Mouse (Mus musculus) cerebellum, adult 2 months (tissue): ENCODE results near the gene Krtap27-1.

Experiments used
- CTCF ChIP-seq: fragments of 200-500 bp; IDR thresholded peaks from 2 replicates; pipeline ENCODE4 v1.5.1; 2011; ENCODE audit warnings: low read depth, mild to moderate bottlenecking, control low read depth, low read length, moderate library complexity, borderline replicate concordance; ENCODE audit not compliant: insufficient read depth
- POLR2A ChIP-seq: fragments of 200-500 bp; IDR thresholded peaks from 2 replicates; pipeline ENCODE4 v1.6.1; 2011; ENCODE audit warnings: low read length, control low read depth, borderline replicate concordance; ENCODE audit not compliant: insufficient read depth

GRCm38 (mm10) chr16:88696256-88696655 is 24.8 kb upstream of the Krtap27-1 start:
- TF ChIP-seq POLR2A (no peak), CTCF (no peak)
